Mouse (Mus musculus) right cerebral cortex, postnatal 14 days (tissue): ENCODE data around the gene Olfr734.

Source experiments
- DNase-seq: peaks from one replicate; pipeline ENCODE4 v3.0.0; 2022

The Olfr734 gene

GRCm38 (mm10) chr14:50326661-50327060 is at the start of gene Olfr734:
Olfr734 (minus strand) TSS chr14:50326761.
- no peak for DNase-seq

DNA sequence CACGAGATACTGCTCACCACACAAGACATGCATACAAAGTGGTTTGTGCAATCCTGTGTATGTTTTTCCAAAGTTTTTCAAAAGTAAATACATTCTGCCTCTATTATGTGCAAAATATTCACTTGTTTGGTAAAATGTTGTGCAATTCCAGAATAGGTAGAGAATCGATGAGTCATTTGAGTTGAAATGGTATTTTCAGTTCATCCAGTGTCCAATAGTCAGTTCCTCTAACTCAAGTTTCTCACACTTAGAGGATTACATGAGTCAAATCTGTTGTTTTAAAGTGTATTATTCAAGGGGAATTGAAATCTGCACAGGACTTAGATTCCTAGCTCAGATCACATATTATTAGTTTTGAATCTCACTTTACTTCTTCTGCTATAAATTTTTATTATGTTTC is 37.0 kb upstream of the Olfr734 start:
- no peak for DNase-seq

DNA sequence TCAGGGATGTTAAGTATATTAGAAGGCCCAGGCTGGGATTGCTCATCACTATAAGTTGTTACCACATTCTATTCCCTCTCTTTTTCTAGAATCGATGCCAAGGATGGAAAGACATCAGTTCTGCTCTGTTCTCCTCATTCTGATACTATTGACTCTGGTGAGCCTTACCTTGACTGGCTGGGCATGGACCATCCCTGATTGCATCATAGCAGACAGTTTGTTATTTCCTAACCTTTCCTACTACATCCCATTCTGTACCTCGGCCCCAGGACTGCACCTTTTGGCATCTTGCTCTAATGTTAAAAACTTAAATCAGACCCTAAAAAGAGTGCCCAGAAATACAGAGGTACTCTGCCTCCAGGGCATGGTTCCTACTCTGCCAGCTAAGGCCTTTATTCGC is 33.9 kb upstream of the Olfr734 start:
- no peak for DNase-seq

GRCm38 (mm10) chr14:50357593-50357992 is 31.0 kb upstream of the Olfr734 start, which contains the start of gene Tlr11:
Tlr11 (plus strand) TSS chr14:50357914.
- DNase-seq: no peak

DNA sequence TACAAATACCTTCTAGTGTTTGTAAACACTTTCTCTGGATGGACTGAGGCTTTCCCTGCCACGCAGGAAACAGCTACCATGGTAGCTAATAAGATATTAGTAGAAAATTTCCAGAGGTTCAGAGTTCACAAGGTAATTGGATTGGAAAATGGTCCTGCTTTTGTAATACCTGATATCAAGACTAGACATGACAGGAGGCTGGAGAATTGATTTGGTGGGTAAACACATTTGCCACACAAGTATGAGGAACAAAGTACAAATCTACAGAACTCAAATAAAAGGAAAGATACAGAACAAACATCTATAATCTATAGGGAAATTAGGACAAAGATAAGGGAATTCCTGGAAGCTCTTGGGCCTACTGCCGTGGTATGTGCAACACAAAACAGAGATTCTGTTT is 30.2 kb upstream of the Olfr734 start:
- no peak for DNase-seq

GRCm38 (mm10) chr14:50352438-50352837 is 25.9 kb upstream of the Olfr734 start:
- no peak for DNase-seq

- no peak for DNase-seq
Observed at GRCm38 (mm10) chr14:50348796-50349195, 22.2 kb upstream of the Olfr734 start, which contains the start of gene Olfr735. Olfr735 (minus strand) TSS chr14:50348872.

GRCm38 (mm10) chr14:50301422-50301821 is 25.1 kb downstream of the Olfr734 start, which contains the start of gene Olfr733:
Olfr733 (minus strand) TSS chr14:50301522.
- DNase-seq: no peak

GRCm38 (mm10) chr14:50284106-50284505 is 42.5 kb downstream of the Olfr734 start, which contains the start of gene Olfr732:
Olfr732 (minus strand) TSS chr14:50284206.
- no peak for DNase-seq
